Mouse (Mus musculus): ENCODE measurements at regions not wholly inside any gene's neighbourhood (a gene's known extent, or its start where the extent isn't known, plus 50 kb on each side); places are given as distances from the start of the nearest gene placed in this dataset.

DNA sequence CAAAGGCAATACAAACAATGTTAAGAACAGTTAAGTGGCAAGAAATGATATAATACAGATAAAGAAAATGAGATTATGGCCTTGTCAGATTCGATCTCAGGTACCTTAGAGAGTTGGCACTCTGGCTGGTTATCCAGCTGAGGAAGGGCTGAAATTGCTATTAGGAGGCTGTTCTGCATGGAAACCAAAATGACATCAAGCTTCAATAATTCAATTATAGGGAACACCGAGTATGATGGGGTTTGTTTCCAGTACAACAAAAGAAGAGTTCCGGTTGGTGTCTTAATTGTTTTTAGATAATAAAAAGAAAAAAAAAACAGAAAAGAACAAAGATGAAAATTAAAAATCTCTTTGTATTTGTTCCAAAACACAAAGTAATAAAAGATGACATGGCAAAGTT lies 498.0 kb upstream of the Nrp1 start:
- TF ChIP-seq CTCF (IDR thresholded peaks at IDR 0.05; ENCODE audit: borderline replicate concordance, insufficient read depth, low read length) (no peak), POLR2A (IDR thresholded peaks at IDR 0.05; ENCODE audit: low read depth, low read length) (no peak)
- Histone ChIP-seq H3K27ac (ENCODE audit: insufficient read depth, low read length) (no peak overlapping the region), H3K4me3 (ENCODE audit: insufficient read depth, low read length) (no peak overlapping the region), H3K4me1 (ENCODE audit: control insufficient read depth, insufficient read depth, low read length) (no peaks in the 10 kb centered on the region)

DNA sequence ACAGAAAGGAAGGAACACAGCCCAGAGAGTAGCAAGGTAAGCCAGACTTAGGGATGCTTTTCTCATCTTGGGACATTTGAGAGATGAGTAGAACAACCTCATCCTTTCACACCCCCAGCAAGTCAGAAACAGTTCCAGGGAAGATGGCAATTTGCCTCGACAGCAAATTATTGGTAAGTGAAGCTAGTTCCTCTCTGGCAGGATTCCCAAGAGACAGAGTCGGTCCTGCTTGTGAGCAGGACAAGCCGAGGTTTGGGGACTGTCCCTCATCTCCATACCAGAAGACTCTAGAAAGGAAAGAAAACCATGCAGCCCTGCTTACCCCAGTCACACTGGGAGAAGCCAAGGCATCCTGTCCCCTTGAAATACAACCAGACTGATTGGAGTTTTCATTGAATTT lies 497.5 kb upstream of the Nrp1 start:
- no peak overlapping the region for H3K27ac ChIP-seq (ENCODE audit: insufficient read depth, low read length)
- no peaks in the 10 kb centered on the region for H3K4me1 ChIP-seq (ENCODE audit: control insufficient read depth, insufficient read depth, low read length)
- no peak overlapping the region for H3K4me3 ChIP-seq (ENCODE audit: insufficient read depth, low read length)
- TF ChIP-seq CTCF (IDR thresholded peaks at IDR 0.05; ENCODE audit: borderline replicate concordance, insufficient read depth, low read length) (no peak), POLR2A (IDR thresholded peaks at IDR 0.05; ENCODE audit: low read depth, low read length) (no peak)

DNA sequence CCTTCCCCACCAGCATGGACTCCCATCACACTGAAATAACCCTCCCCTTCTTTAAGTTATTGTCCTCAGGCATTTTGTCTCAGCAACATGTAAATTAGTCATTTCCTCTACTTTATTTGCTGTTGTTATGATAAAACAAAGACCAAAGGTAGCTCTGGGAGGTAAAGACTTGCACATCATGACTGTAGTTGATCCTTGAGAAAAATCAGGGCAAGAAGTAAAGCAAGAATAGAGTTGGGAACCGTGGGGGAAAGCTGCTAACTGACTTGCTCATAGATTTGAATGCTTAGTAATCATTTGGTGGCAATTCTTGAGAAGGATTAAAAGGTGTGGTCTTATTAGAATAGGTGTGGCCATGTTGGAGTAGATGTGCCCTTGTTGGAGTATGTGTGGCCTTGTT lies 473.8 kb upstream of the Nrp1 start:
- TF ChIP-seq CTCF (IDR thresholded peaks at IDR 0.05; ENCODE audit: borderline replicate concordance, insufficient read depth, low read length) (no peak), POLR2A (IDR thresholded peaks at IDR 0.05; ENCODE audit: low read depth, low read length) (no peak)
- no peak overlapping the region for H3K4me3 ChIP-seq (ENCODE audit: insufficient read depth, low read length)
- H3K27ac ChIP-seq (ENCODE audit: insufficient read depth, low read length): no peak overlapping the region
- H3K4me1 ChIP-seq (ENCODE audit: control insufficient read depth, insufficient read depth, low read length): no peaks in the 10 kb centered on the region

DNA sequence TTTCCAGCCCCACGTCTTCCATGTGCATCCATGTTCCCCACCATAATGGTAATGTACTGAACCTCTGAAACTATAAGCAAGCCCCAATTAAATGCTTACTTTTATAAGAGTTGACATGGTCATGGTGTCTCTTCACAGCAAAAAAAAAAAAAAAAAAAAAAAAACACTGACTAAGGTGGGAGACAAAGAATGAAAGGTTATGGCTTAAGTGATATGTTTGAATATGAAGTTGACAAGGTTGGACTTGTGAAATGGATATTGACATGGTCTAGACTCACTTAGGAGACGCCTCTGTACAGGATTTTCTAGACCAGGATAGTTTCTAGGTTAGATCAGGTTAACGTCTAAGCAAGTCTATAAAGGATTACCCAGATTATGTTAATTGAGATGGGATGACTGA lies 473.2 kb upstream of the Nrp1 start:
- TF ChIP-seq CTCF (IDR thresholded peaks at IDR 0.05; ENCODE audit: borderline replicate concordance, insufficient read depth, low read length): no peak
- TF ChIP-seq POLR2A (IDR thresholded peaks at IDR 0.05; ENCODE audit: low read depth, low read length): no peak
- H3K27ac ChIP-seq (ENCODE audit: insufficient read depth, low read length): no peak overlapping the region
- H3K4me3 ChIP-seq (ENCODE audit: insufficient read depth, low read length): no peak overlapping the region
- H3K4me1 ChIP-seq (ENCODE audit: control insufficient read depth, insufficient read depth, low read length): no peaks in the 10 kb centered on the region

DNA sequence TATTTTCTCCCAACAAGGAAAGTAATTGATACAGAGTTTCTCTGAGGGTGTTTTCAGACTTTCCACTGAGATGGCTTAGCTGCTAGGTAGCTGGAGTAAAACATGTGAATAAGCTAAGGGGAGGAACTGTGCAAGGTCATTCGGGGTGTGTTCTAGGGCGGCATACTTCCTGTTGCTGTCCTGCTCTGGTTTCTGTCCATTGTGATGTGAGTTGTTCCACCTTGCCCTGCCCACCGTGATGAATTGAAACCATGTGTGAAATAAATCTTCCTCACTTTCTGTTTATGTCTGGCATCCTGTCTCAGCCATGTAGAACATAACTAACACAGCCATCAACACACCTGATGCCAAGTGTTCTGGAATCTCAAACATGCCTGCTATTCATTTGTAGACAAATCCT lies 472.6 kb upstream of the Nrp1 start:
- Histone ChIP-seq H3K4me3 (ENCODE audit: insufficient read depth, low read length) (no peak overlapping the region), H3K4me1 (ENCODE audit: control insufficient read depth, insufficient read depth, low read length) (no peaks in the 10 kb centered on the region), H3K27ac (ENCODE audit: insufficient read depth, low read length) (no peak overlapping the region)
- TF ChIP-seq CTCF (IDR thresholded peaks at IDR 0.05; ENCODE audit: borderline replicate concordance, insufficient read depth, low read length) (no peak), POLR2A (IDR thresholded peaks at IDR 0.05; ENCODE audit: low read depth, low read length) (no peak)

DNA sequence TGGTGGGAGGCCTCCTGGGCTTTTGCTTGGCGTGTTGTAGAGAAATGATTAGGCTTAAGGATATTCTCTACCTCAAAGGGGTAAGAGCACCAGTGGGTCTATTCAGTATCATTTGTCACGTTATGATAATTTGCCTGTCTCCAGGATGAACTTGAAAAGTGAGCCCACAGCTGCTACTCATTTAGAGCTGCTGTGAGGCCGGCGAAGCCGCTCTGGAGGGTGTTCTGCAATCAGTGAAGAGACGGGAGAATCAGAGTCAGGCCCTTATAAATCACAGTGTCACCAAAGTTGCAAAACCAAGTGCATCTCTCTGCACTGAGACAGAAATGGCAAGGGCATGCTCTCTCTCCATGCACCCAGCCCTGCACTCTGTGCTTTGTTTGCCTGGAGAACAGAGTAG lies 467.7 kb upstream of the Nrp1 start:
- H3K27ac ChIP-seq (ENCODE audit: insufficient read depth, low read length): no peak overlapping the region
- TF ChIP-seq POLR2A (IDR thresholded peaks at IDR 0.05; ENCODE audit: low read depth, low read length): no peak
- TF ChIP-seq CTCF (IDR thresholded peaks at IDR 0.05; ENCODE audit: borderline replicate concordance, insufficient read depth, low read length): no peak
- no peak overlapping the region for H3K4me3 ChIP-seq (ENCODE audit: insufficient read depth, low read length)
- H3K4me1 ChIP-seq (ENCODE audit: control insufficient read depth, insufficient read depth, low read length): no peaks in the 10 kb centered on the region

DNA sequence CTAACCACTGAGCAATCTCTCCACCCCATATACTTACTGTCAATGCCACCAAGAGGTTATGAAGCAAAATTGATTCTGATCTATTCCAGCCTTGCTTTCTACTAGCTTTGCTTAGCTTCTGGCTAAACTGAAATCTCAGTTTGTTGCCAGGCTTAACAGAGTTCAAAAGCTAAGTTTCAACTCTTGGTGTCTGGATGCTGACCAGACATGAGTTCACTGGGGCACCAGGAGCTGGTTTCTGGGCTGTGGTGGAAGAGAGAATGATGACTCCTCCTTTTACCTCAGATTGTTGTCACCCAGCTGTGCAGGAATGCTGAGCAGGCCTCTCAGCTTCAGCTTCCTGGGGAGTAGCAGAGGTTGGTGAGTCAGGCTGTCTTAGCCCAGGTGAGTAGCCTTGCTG lies 464.1 kb upstream of the Nrp1 start:
- no peak overlapping the region for H3K27ac ChIP-seq (ENCODE audit: insufficient read depth, low read length)
- no peak overlapping the region for H3K4me3 ChIP-seq (ENCODE audit: insufficient read depth, low read length)
- H3K4me1 ChIP-seq (ENCODE audit: control insufficient read depth, insufficient read depth, low read length): no peaks in the 10 kb centered on the region
- TF ChIP-seq CTCF (IDR thresholded peaks at IDR 0.05; ENCODE audit: borderline replicate concordance, insufficient read depth, low read length): no peak
- TF ChIP-seq POLR2A (IDR thresholded peaks at IDR 0.05; ENCODE audit: low read depth, low read length): no peak

DNA sequence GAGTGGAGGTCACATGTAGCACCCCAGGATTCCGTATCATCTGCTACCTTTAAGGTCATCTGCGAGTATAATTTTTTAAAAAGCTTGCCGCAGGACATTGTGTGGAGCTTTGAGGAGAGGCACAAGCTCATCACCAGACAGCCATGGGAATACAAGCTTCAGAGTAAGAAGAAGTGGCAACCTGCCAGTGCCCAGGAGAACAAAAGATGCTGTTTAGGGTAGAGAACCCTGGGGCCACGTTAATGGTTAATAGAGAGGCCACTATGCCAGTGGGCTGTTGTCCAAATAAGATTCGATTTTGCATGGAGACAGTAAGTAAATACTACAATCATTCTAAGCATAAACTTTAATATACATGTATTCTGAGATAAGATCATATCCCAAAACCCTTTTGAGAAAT lies 450.0 kb upstream of the Nrp1 start:
- no peak for TF ChIP-seq CTCF (IDR thresholded peaks at IDR 0.05; ENCODE audit: borderline replicate concordance, insufficient read depth, low read length)
- TF ChIP-seq POLR2A (IDR thresholded peaks at IDR 0.05; ENCODE audit: low read depth, low read length): no peak
- Histone ChIP-seq H3K27ac (ENCODE audit: insufficient read depth, low read length) (no peak overlapping the region), H3K4me3 (ENCODE audit: insufficient read depth, low read length) (no peak overlapping the region), H3K4me1 (ENCODE audit: control insufficient read depth, insufficient read depth, low read length) (no peaks in the 10 kb centered on the region)

DNA sequence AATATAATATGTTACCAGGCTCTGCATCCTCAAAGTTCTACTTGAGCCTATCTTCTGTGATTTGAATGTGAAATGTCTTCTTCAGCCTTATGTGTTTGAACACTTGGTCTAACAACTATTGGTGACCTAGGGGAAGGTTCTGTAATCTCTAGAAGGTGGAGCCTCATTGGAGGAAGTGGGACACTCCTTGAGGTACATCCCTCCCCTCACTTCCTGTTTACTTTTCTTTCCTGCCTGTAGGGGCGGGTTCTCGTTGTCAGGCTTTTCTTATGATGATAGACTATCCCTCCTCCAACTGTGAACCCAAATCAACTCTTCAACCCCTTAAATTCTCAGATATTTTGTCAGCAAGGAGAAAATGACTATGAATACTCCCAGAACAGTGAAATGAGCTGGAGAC lies 448.8 kb upstream of the Nrp1 start:
- Histone ChIP-seq H3K4me1 (ENCODE audit: control insufficient read depth, insufficient read depth, low read length) (no peaks in the 10 kb centered on the region; the same call in 1 of the 2 replicates), H3K4me3 (ENCODE audit: insufficient read depth, low read length) (no peak overlapping the region), H3K27ac (ENCODE audit: insufficient read depth, low read length) (no peak overlapping the region)
- TF ChIP-seq CTCF (IDR thresholded peaks at IDR 0.05; ENCODE audit: borderline replicate concordance, insufficient read depth, low read length) (no peak), POLR2A (IDR thresholded peaks at IDR 0.05; ENCODE audit: low read depth, low read length) (no peak)

DNA sequence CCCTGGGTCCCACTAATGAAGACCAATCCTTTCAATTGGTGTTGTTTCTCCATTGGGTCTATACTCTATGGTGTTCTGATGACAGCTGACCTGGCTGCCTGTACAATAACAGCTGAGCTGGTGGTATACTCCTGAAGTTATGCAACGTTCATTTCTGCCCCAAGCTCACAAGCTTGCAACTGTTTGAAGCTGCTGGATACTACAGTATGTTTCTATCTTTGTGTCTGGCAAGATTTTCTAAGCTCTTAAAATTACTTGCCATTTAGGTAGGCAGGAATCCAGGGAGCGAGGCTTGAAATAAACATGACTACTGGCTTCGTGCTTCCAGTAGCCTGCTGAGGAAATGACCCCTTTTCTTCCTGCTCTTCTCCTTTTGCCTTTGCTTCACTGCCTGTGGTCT lies 444.3 kb upstream of the Nrp1 start:
- Histone ChIP-seq H3K27ac (ENCODE audit: insufficient read depth, low read length) (no peak overlapping the region), H3K4me3 (ENCODE audit: insufficient read depth, low read length) (no peak overlapping the region), H3K4me1 (ENCODE audit: control insufficient read depth, insufficient read depth, low read length) (peaks cover 5% of the 10 kb centered on the region; the same call in 1 of the 2 replicates)
- TF ChIP-seq CTCF (IDR thresholded peaks at IDR 0.05; ENCODE audit: borderline replicate concordance, insufficient read depth, low read length) (no peak), POLR2A (IDR thresholded peaks at IDR 0.05; ENCODE audit: low read depth, low read length) (no peak)

DNA sequence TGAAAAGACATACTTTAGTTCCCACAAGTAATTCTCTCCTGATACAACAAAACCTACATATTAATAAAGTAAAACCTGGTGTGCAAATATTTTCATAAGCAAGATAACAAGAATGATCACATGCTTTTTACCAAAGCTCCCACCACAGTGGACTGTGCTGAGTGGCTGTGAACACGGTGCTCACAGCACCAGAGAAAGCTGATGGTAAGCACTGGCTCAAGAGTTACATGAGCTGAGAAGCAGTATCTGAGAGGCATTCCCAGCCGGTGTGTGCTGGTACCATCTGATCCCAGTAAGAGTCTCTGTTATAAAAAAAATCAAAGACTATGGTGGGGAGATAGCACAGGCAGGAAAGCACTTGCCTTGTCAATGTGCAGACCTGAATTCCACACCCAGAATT lies 443.5 kb upstream of the Nrp1 start:
- H3K4me1 ChIP-seq (ENCODE audit: control insufficient read depth, insufficient read depth, low read length): peaks cover 5% of the 10 kb centered on the region; the same call in 1 of the 2 replicates
- TF ChIP-seq CTCF (IDR thresholded peaks at IDR 0.05; ENCODE audit: borderline replicate concordance, insufficient read depth, low read length): no peak
- TF ChIP-seq POLR2A (IDR thresholded peaks at IDR 0.05; ENCODE audit: low read depth, low read length): no peak
- H3K4me3 ChIP-seq (ENCODE audit: insufficient read depth, low read length): no peak overlapping the region
- H3K27ac ChIP-seq (ENCODE audit: insufficient read depth, low read length): no peak overlapping the region
